Mouse (Mus musculus): Measurements from ENCODE around the gene Tctn1. TPM values are rescaled to one million over a fixed set of nuclear protein-coding genes. Genes with fewer than 3 reads are reported as not detected.

Tctn1 gene
- total RNA-seq, 2 experiments from 2014 or later, result 7.6 to 10.0 TPM

Other genes starting within 250 kb of the Tctn1 start
- gene Cux2, start 214.4 kb downstream of the Tctn1 start, total RNA-seq (2021), result 1 to 10 TPM; 1.3 to 2.1 TPM
- 100 to 1,000 TPM; 652 to 792 TPM for gene Myl2, start 163.5 kb downstream of the Tctn1 start, total RNA-seq (2021)
- under 1 TPM; 0.44 to 0.80 TPM for gene Ccdc63, start 123.6 kb downstream of the Tctn1 start, total RNA-seq (2021)
- 100 to 1,000 TPM; 134 to 152 TPM for gene Ppp1cc, start 106.2 kb downstream of the Tctn1 start, total RNA-seq (2021)
- 1 to 10 TPM; 7.9 to 9.5 TPM for gene Hvcn1, start 57.7 kb downstream of the Tctn1 start, total RNA-seq (2021)
- 10 to 100 TPM; 16.6 to 17.0 TPM for gene Pptc7, start 19.9 kb upstream of the Tctn1 start, total RNA-seq (2021)
- gene Rad9b, start 89.8 kb upstream of the Tctn1 start, total RNA-seq (2021), result 1 to 10 TPM; 3.6 to 3.8 TPM
- gene Vps29, start 89.9 kb upstream of the Tctn1 start, total RNA-seq (2021), result 10 to 100 TPM; 74.3 to 85.5 TPM
- gene Gpn3, start 107.4 kb upstream of the Tctn1 start, total RNA-seq (2021), result 10 to 100 TPM; 22.2 to 22.8 TPM
- 10 to 100 TPM; 16.9 to 18.3 TPM for gene Fam216a, start 107.9 kb upstream of the Tctn1 start, total RNA-seq (2021)
- 100 to 1,000 TPM in 1 of 2 experiments, 10 to 100 TPM in 1; 99.0 to 107 TPM for gene Arpc3, start 127.4 kb upstream of the Tctn1 start, total RNA-seq (2021)
- 10 to 100 TPM; 32.1 to 40.0 TPM for gene Anapc7, start 157.2 kb upstream of the Tctn1 start, total RNA-seq (2021)
- gene Atp2a2, start 237.8 kb upstream of the Tctn1 start, total RNA-seq (2021), result 100 to 1,000 TPM; 250 to 265 TPM

All from gastrocnemius, postnatal 4 days (tissue).